Mouse (Mus musculus): ENCODE measurements around the gene Gm8926. TPM values are rescaled to one million over a fixed set of nuclear protein-coding genes. Genes with fewer than 3 reads are reported as not detected.

The Gm8926 gene
- 0.43 TPM for polyA plus RNA-seq (2014; fragmentation: Illumina TruSeq; extraction: RNeasy Lipid Tissue Mini Kit (QIAGEN cat#74804); ENCODE audit: low read depth, low replicate concordance)

DNA sequence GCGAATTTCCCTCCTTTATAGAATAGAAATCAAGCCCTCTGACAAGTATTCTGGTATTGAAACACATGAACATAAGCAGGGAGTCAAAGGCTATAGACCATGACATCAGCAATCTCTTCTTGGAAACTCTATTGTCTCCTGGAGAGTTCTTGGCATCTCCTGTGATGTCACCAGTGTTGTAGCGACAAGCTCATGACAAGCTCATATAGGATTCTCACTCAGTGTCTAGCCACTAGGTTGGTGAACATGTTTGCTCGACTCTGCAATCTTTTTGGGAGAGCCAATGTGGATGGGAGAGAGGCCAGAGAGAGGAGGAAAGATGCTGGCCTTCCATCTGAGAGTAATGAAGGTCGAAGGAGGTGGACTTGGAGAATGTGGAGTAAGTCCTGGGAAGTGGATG lies at the start of gene Gm8926:
TSS of gene Gm8926 (plus strand) at position 301 of the 400 bp plus-strand sequence.

Other genes starting within 250 kb of the Gm8926 start
- not detected for gene Gm6460, start 175.6 kb upstream of the Gm8926 start, polyA plus RNA-seq (2014; fragmentation: Illumina TruSeq; extraction: RNeasy Lipid Tissue Mini Kit (QIAGEN cat#74804); ENCODE audit: low read depth, low replicate concordance)
- gene Gm8922, start 88.6 kb upstream of the Gm8926 start, polyA plus RNA-seq (2014; fragmentation: Illumina TruSeq; extraction: RNeasy Lipid Tissue Mini Kit (QIAGEN cat#74804); ENCODE audit: low read depth, low replicate concordance), result not detected
- gene Gm6465, start 75.0 kb downstream of the Gm8926 start, polyA plus RNA-seq (2014; fragmentation: Illumina TruSeq; extraction: RNeasy Lipid Tissue Mini Kit (QIAGEN cat#74804); ENCODE audit: low read depth, low replicate concordance), result not detected
- gene 4933402N22Rik, start 147.5 kb downstream of the Gm8926 start, polyA plus RNA-seq (2014; fragmentation: Illumina TruSeq; extraction: RNeasy Lipid Tissue Mini Kit (QIAGEN cat#74804); ENCODE audit: low read depth, low replicate concordance), result 0.60 TPM